Mouse (Mus musculus) spleen, adult 12 weeks (tissue): ENCODE measurements around the gene Wdr60.
A peak's percentile ranks its signal among the peaks of the same experiment; 100 is the strongest.

ENCODE experiments used
- DNase-seq: peaks from one replicate; pipeline ENCODE4 v3.0.0; 2022; ENCODE audit warnings: low spot score

Gene Wdr60

GRCm38 (mm10) chr12:116183212-116183935 is 79.4 kb downstream of the Wdr60 start:
- no peak for DNase-seq

GRCm38 (mm10) chr12:116182376-116182775 is 80.4 kb downstream of the Wdr60 start:
- DNase-seq = no peak

- no peak for DNase-seq
These were observed 81.3 kb downstream of the Wdr60 start for GRCm38 (mm10) chr12:116181436-116182050.

- DNase-seq = peak; percentile 23
These were observed 85.9 kb downstream of the Wdr60 start for GRCm38 (mm10) chr12:116176930-116177329.

- DNase-seq = no peak
These were observed 93.2 kb downstream of the Wdr60 start for GRCm38 (mm10) chr12:116169666-116170065.

GRCm38 (mm10) chr12:116165368-116165767 is 97.5 kb downstream of the Wdr60 start:
- no peak for DNase-seq

- DNase-seq = no peak
These were observed 103.1 kb downstream of the Wdr60 start for GRCm38 (mm10) chr12:116159695-116160094.

GRCm38 (mm10) chr12:116159223-116159622 is 103.6 kb downstream of the Wdr60 start:
- DNase-seq = no peak

GRCm38 (mm10) chr12:116156792-116157532 is 105.9 kb downstream of the Wdr60 start:
- DNase-seq = no peak
